Mouse (Mus musculus): ENCODE results near the gene Det1. TPM values are rescaled to one million over a fixed set of nuclear protein-coding genes. Genes with fewer than 3 reads are reported as not detected.

Det1 gene
- polyA plus RNA-seq, 1 experiment from 2014 or later: 14.9 TPM

DNA sequence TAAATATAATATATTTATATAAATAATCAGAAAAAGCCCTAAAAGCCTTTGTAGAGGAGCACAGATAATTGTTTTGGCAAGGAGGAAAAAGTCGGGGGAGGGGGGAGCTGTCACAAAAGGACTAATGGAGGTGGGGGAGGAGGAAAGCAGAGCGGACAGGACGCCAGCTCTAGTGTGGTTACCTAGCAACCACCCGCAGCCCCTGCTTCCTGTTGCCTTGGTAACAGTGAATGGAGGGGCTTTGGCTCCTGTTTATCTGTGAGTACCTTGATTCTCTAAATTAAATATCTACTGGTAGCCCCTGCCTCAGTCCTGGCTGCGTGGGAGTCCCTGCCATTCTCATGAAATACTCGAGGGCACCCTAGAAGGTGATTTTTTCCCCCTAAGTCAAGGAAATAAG, 37.1 kb upstream of the Det1 start:
- WGBS: 3% methylated on average over 6 of the region's 6 CpGs
- peaks cover 46% of the 10 kb centered on the region for H3K4me1 ChIP-seq (ENCODE audit: control insufficient read depth, insufficient read depth, low read length)

DNA sequence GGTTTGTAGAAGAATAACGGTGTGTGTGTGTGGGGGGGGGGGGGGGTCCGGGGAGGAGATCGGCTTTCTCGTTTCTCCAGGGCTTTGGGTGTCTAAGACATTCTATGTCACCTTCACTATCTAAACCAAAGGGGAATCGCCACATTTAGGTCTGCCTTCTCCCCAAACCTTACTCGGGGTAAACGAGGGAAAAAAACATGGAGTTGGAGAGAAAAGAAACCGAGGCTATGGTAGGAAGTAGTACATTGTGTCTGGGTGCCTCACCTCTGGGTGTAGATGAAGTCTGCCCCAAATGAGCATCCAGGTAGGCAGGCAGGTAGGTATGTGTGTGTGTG, 36.6 kb upstream of the Det1 start:
- peak overlapping the region; percentile 90 for H3K27ac ChIP-seq (replicated peaks; ENCODE audit: low read depth, low read length)
- H3K4me2 ChIP-seq (ENCODE audit: low read length): peak overlapping the region; percentile 68
- H3K4me3 ChIP-seq (replicated peaks; ENCODE audit: low read depth, low read length): peak overlapping the region; percentile 71
- ATAC-seq (ENCODE audit: low FRiP score, low TSS enrichment) (no peak), DNase-seq (no peak)
- H3K9ac ChIP-seq (replicated peaks; ENCODE audit: low read length): peak overlapping the region; percentile 79
- under 1% methylated on average over 8 of the region's 8 CpGs for WGBS
- H3K9me3 ChIP-seq (ENCODE audit: control insufficient read depth, low read length): no peaks in the 10 kb centered on the region
- peaks cover 46% of the 10 kb centered on the region for H3K4me1 ChIP-seq (ENCODE audit: control insufficient read depth, insufficient read depth, low read length)
- H3K27me3 ChIP-seq (ENCODE audit: control insufficient read depth, insufficient read depth, low read length): no peaks in the 10 kb centered on the region; the same call in 1 of the 2 replicates
- H3K36me3 ChIP-seq (ENCODE audit: control insufficient read depth, insufficient read depth, low read length): 0 out of 2 replicates have a peak, but pooled peaks cover 8% of the 10 kb centered on the region

More for the DNA sequence above, 37.1 kb upstream of the Det1 start:
- Histone ChIP-seq H3K27ac (replicated peaks; ENCODE audit: low read depth, low read length) (peak overlapping the region; percentile 90), H3K36me3 (ENCODE audit: control insufficient read depth, insufficient read depth, low read length) (0 out of 2 replicates have a peak, but pooled peaks cover 10% of the 10 kb centered on the region), H3K9me3 (ENCODE audit: control insufficient read depth, low read length) (no peaks in the 10 kb centered on the region), H3K4me3 (replicated peaks; ENCODE audit: low read depth, low read length) (peak overlapping the region; percentile 71), H3K9ac (replicated peaks; ENCODE audit: low read length) (peak overlapping the region; percentile 48), H3K4me2 (ENCODE audit: low read length) (peak overlapping the region; percentile 68), H3K27me3 (ENCODE audit: control insufficient read depth, insufficient read depth, low read length) (no peaks in the 10 kb centered on the region; the same call in 1 of the 2 replicates)
- DNase-seq (peak; percentile 95), ATAC-seq (ENCODE audit: low FRiP score, low TSS enrichment) (peak; percentile 72)

- Histone ChIP-seq H3K9ac (replicated peaks; ENCODE audit: low read length) (peak overlapping the region; percentile 79), H3K9me3 (ENCODE audit: control insufficient read depth, low read length) (no peaks in the 10 kb centered on the region), H3K4me2 (ENCODE audit: low read length) (peak overlapping the region; percentile 68), H3K27ac (replicated peaks; ENCODE audit: low read depth, low read length) (peak overlapping the region; percentile 90), H3K4me3 (replicated peaks; ENCODE audit: low read depth, low read length) (peak overlapping the region; percentile 71), H3K4me1 (ENCODE audit: control insufficient read depth, insufficient read depth, low read length) (peaks cover 45% of the 10 kb centered on the region), H3K36me3 (ENCODE audit: control insufficient read depth, insufficient read depth, low read length) (0 out of 2 replicates have a peak, but pooled peaks cover 2% of the 10 kb centered on the region), H3K27me3 (ENCODE audit: control insufficient read depth, insufficient read depth, low read length) (no peaks in the 10 kb centered on the region; the same call in 1 of the 2 replicates)
- under 1% methylated on average over 34 of the region's 34 CpGs for WGBS
- DNase-seq: peak; percentile 67
- no peak for ATAC-seq (ENCODE audit: low FRiP score, low TSS enrichment)
Observed at GRCm38 (mm10) chr7:78883016-78883725, 36.1 kb upstream of the Det1 start.

GRCm38 (mm10) chr7:78882469-78882837, 35.4 kb upstream of the Det1 start:
- DNase-seq: peak; percentile 90
- peaks cover 38% of the 10 kb centered on the region for H3K4me1 ChIP-seq (ENCODE audit: control insufficient read depth, insufficient read depth, low read length)
- H3K9me3 ChIP-seq (ENCODE audit: control insufficient read depth, low read length): no peaks in the 10 kb centered on the region

DNA sequence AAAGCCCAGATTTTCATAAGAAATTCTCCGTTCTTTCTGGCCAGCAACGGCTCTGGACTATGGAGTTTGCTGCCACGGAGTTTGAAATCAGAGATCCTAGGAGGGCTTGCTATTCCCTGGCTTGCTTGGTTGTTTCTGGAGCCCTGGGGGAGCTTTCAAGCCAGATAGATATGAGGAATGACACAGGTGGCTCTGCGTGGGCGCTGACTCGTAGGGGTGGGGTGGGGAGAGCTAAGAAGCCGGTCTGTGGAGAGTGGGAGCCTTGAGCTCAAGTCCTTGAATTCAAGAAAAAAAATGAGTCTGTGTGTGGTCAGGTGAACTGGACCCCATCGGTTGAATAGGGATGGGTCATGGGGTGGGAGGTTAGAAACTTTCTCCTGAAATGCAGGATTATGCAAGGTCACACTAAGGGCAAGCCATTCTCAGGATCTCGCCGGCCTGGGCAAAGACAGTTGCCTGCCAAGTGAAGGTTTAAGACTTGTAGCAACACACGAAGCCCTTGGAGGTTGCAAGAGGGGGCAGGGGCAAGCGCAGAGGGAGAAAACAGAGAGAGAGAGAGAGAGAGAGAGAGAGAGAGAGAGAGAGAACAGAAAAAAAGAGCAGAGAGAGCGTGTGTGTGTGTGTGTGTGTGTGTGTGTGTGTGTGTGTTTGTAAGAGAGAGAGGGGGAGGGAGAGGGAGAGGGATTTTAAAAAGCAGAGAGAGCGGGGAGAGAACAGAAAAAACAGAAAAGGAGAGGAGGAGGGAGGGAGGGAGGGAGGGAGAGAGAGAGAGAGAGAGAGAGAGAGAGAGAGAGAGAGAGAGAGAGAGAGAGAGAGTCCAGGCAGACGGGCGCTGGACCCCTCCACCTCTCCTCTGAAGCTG, 34.8 kb upstream of the Det1 start:
- peak; percentile 45 for DNase-seq
- Histone ChIP-seq H3K9ac (replicated peaks; ENCODE audit: low read length) (peak overlapping the region; percentile 79; the same call in 1 of the 2 replicates), H3K4me3 (replicated peaks; ENCODE audit: low read depth, low read length) (peak overlapping the region; percentile 71), H3K27me3 (ENCODE audit: control insufficient read depth, insufficient read depth, low read length) (no peaks in the 10 kb centered on the region), H3K27ac (replicated peaks; ENCODE audit: low read depth, low read length) (peak overlapping the region; percentile 90), H3K4me1 (ENCODE audit: control insufficient read depth, insufficient read depth, low read length) (peaks cover 32% of the 10 kb centered on the region), H3K4me2 (ENCODE audit: low read length) (peak overlapping the region; percentile 68), H3K36me3 (ENCODE audit: control insufficient read depth, insufficient read depth, low read length) (no peaks in the 10 kb centered on the region), H3K9me3 (ENCODE audit: control insufficient read depth, low read length) (no peaks in the 10 kb centered on the region)
- 6% methylated on average over 15 of the region's 16 CpGs for WGBS
- no peak for ATAC-seq (ENCODE audit: low FRiP score, low TSS enrichment)

More at GRCm38 (mm10) chr7:78882469-78882837, 35.4 kb upstream of the Det1 start:
- H3K36me3 ChIP-seq (ENCODE audit: control insufficient read depth, insufficient read depth, low read length): no peaks in the 10 kb centered on the region
- H3K4me2 ChIP-seq (ENCODE audit: low read length): peak overlapping the region; percentile 68
- ATAC-seq (ENCODE audit: low FRiP score, low TSS enrichment): peak; percentile 57
- no peaks in the 10 kb centered on the region for H3K27me3 ChIP-seq (ENCODE audit: control insufficient read depth, insufficient read depth, low read length)
- H3K27ac ChIP-seq (replicated peaks; ENCODE audit: low read depth, low read length): peak overlapping the region; percentile 90
- H3K9ac ChIP-seq (replicated peaks; ENCODE audit: low read length): peak overlapping the region; percentile 79
- peak overlapping the region; percentile 71 for H3K4me3 ChIP-seq (replicated peaks; ENCODE audit: low read depth, low read length)
- WGBS: under 1% methylated on average over 23 of the region's 23 CpGs

- Histone ChIP-seq H3K9ac (replicated peaks; ENCODE audit: low read length) (no peak overlapping the region), H3K27me3 (ENCODE audit: control insufficient read depth, insufficient read depth, low read length) (no peaks in the 10 kb centered on the region), H3K4me2 (ENCODE audit: low read length) (no peak overlapping the region), H3K36me3 (ENCODE audit: control insufficient read depth, insufficient read depth, low read length) (no peaks in the 10 kb centered on the region), H3K4me3 (replicated peaks; ENCODE audit: low read depth, low read length) (no peak overlapping the region), H3K27ac (replicated peaks; ENCODE audit: low read depth, low read length) (no peak overlapping the region), H3K4me1 (ENCODE audit: control insufficient read depth, insufficient read depth, low read length) (no peaks in the 10 kb centered on the region), H3K9me3 (ENCODE audit: control insufficient read depth, low read length) (no peaks in the 10 kb centered on the region)
- no peak for DNase-seq
- ATAC-seq (ENCODE audit: low FRiP score, low TSS enrichment): no peak
- 78% methylated on average over 5 of the region's 5 CpGs for WGBS
Observed at GRCm38 (mm10) chr7:78872831-78873230, 25.8 kb upstream of the Det1 start.

- 85% methylated on average over 6 of the region's 6 CpGs for WGBS
- no peaks in the 10 kb centered on the region for H3K36me3 ChIP-seq (ENCODE audit: control insufficient read depth, insufficient read depth, low read length)
- H3K9ac ChIP-seq (replicated peaks; ENCODE audit: low read length): no peak overlapping the region
- no peaks in the 10 kb centered on the region for H3K27me3 ChIP-seq (ENCODE audit: control insufficient read depth, insufficient read depth, low read length)
- H3K4me1 ChIP-seq (ENCODE audit: control insufficient read depth, insufficient read depth, low read length): no peaks in the 10 kb centered on the region
- DNase-seq: no peak
- H3K9me3 ChIP-seq (ENCODE audit: control insufficient read depth, low read length): no peaks in the 10 kb centered on the region
- no peak overlapping the region for H3K4me2 ChIP-seq (ENCODE audit: low read length)
- H3K4me3 ChIP-seq (replicated peaks; ENCODE audit: low read depth, low read length): no peak overlapping the region
- no peak for ATAC-seq (ENCODE audit: low FRiP score, low TSS enrichment)
- no peak overlapping the region for H3K27ac ChIP-seq (replicated peaks; ENCODE audit: low read depth, low read length)
Observed at GRCm38 (mm10) chr7:78872366-78872765, 25.3 kb upstream of the Det1 start.

- H3K9me3 ChIP-seq (ENCODE audit: control insufficient read depth, low read length): no peaks in the 10 kb centered on the region
- ATAC-seq (ENCODE audit: low FRiP score, low TSS enrichment) (no peak), DNase-seq (no peak)
- no peak overlapping the region for H3K4me3 ChIP-seq (replicated peaks; ENCODE audit: low read depth, low read length)
- H3K4me1 ChIP-seq (ENCODE audit: control insufficient read depth, insufficient read depth, low read length): 0 out of 2 replicates have a peak, but pooled peaks cover 3% of the 10 kb centered on the region
- H3K27ac ChIP-seq (replicated peaks; ENCODE audit: low read depth, low read length): no peak overlapping the region
- H3K27me3 ChIP-seq (ENCODE audit: control insufficient read depth, insufficient read depth, low read length): no peaks in the 10 kb centered on the region
- H3K4me2 ChIP-seq (ENCODE audit: low read length): no peak overlapping the region
- H3K9ac ChIP-seq (replicated peaks; ENCODE audit: low read length): no peak overlapping the region
- H3K36me3 ChIP-seq (ENCODE audit: control insufficient read depth, insufficient read depth, low read length): no peaks in the 10 kb centered on the region
- WGBS: 81% methylated on average over 5 of the region's 5 CpGs
Observed at GRCm38 (mm10) chr7:78868731-78869130, 21.7 kb upstream of the Det1 start.
